Mouse (Mus musculus) MEL (cell line): Measurements from ENCODE around the gene Zfp809. TPM values are rescaled to one million over a fixed set of nuclear protein-coding genes. Genes with fewer than 3 reads are reported as not detected.
A peak's percentile ranks its signal among the peaks of the same experiment; 100 is the strongest.

Experiments used
- DNase-seq: peaks from one replicate; pipeline ENCODE4 v3.0.0; 2011; ENCODE audit warnings: low read depth, low spot score
- H3K27ac ChIP-seq: 2 replicates; pipeline ENCODE4 v1.5.1; 2012; ENCODE audit warnings: low read depth, mild to moderate bottlenecking, control low read depth, low read length, moderate library complexity; ENCODE audit not compliant: control insufficient read depth
- H3K27me3 ChIP-seq, 2 experiments: fragments of 150-350 bp in 1 of 2; sonication (generic) in 1 of 2; 2 replicates each; pipeline ENCODE4 v1.6.1; 2012; ENCODE audit warnings: low read length in 2 of 2, mild to moderate bottlenecking in 2 of 2, improper control_type of control experiment in 1 of 2, moderate library complexity in 1 of 2; ENCODE audit not compliant: insufficient read depth in 2 of 2, control insufficient read depth in 1 of 2
- H3K36me3 ChIP-seq, 2 experiments: 2 replicates each; pipeline ENCODE4 v1.6.1; 2012 to 2014; ENCODE audit warnings: low read length in 2 of 2, improper control_type of control experiment in 1 of 2, inconsistent platforms in 1 of 2, mild to moderate bottlenecking in 1 of 2; ENCODE audit not compliant: insufficient read depth in 2 of 2, control insufficient read depth in 1 of 2
- H3K4me1 ChIP-seq, 2 experiments: fragments of 150-350 bp in 1 of 2; sonication (generic) in 1 of 2; 2 replicates each; pipeline ENCODE4 v1.6.1; 2012; ENCODE audit warnings: low read length in 2 of 2, improper control_type of control experiment in 1 of 2, mild to moderate bottlenecking in 1 of 2; ENCODE audit not compliant: insufficient read depth in 2 of 2, control insufficient read depth in 1 of 2
- H3K4me3 ChIP-seq, 2 experiments: fragments of 150-350 bp in 1 of 2; sonication (generic) in 1 of 2; 2 replicates each; pipeline ENCODE4 v1.5.1; 2012; ENCODE audit warnings: low read depth in 2 of 2, low read length in 2 of 2, mild to moderate bottlenecking in 2 of 2, moderate library complexity in 2 of 2, control low read depth in 1 of 2, improper control_type of control experiment in 1 of 2; ENCODE audit not compliant: control insufficient read depth in 1 of 2, insufficient read depth in 1 of 2
- H3K79me2 ChIP-seq: 2 replicates; pipeline ENCODE4 v1.6.1; 2012; ENCODE audit warnings: mild to moderate bottlenecking, low read length, moderate library complexity; ENCODE audit not compliant: control insufficient read depth, poor library complexity, insufficient read depth
- H3K9ac ChIP-seq: 2 replicates; pipeline ENCODE4 v1.6.1; 2012; ENCODE audit warnings: low read depth, mild to moderate bottlenecking, control low read depth, low read length, moderate library complexity; ENCODE audit not compliant: control insufficient read depth, poor library complexity, severe bottlenecking
- H3K9me3 ChIP-seq: fragments of 150-350 bp; sonication (generic); replicated peaks from 2 replicates; pipeline ENCODE4 v1.6.1; 2012; ENCODE audit warnings: mild to moderate bottlenecking, low read length, improper control_type of control experiment, moderate library complexity; ENCODE audit not compliant: insufficient read depth
- BHLHE40 ChIP-seq: IDR thresholded peaks from 2 replicates; pipeline ENCODE4 v1.6.1; 2012; ENCODE audit warnings: low read depth, mild to moderate bottlenecking, inconsistent platforms, low read length, improper control_type of control experiment, borderline replicate concordance
- CHD1 ChIP-seq: IDR thresholded peaks from 2 replicates; pipeline ENCODE4 v1.6.1; 2012; ENCODE audit warnings: low read depth, mild to moderate bottlenecking, inconsistent platforms, low read length, improper control_type of control experiment
- CHD2 ChIP-seq: IDR thresholded peaks from 2 replicates; pipeline ENCODE4 v1.6.1; 2011; ENCODE audit warnings: low read length, improper control_type of control experiment
- CTCF ChIP-seq, 3 experiments: IDR thresholded peaks in 2 of 3; conservative IDR thresholded peaks in 1 of 3; 2 replicates each; pipeline ENCODE4 v1.5.1; 2011 to 2012; ENCODE audit warnings: low read length in 3 of 3, low read depth in 2 of 3, mild to moderate bottlenecking in 2 of 3, improper control_type of control experiment in 1 of 3, inconsistent platforms in 1 of 3, mixed read lengths in 1 of 3, moderate library complexity in 1 of 3; ENCODE audit not compliant: control insufficient read depth in 1 of 3, insufficient read depth in 1 of 3, poor library complexity in 1 of 3, severe bottlenecking in 1 of 3
- E2F4 ChIP-seq: IDR thresholded peaks from 2 replicates; pipeline ENCODE4 v1.6.1; 2011; ENCODE audit warnings: low read depth, low read length, improper control_type of control experiment, borderline replicate concordance
- ELF1 ChIP-seq: IDR thresholded peaks from 2 replicates; pipeline ENCODE4 v1.6.1; 2014; ENCODE audit warnings: low read depth, mild to moderate bottlenecking, inconsistent platforms, low read length, improper control_type of control experiment, moderate library complexity
- EP300 ChIP-seq, 2 experiments: IDR thresholded peaks; 2 replicates each; pipeline ENCODE4 v1.6.1; 2011; ENCODE audit warnings: improper control_type of control experiment in 2 of 2, low read length in 2 of 2, low read depth in 1 of 2, mild to moderate bottlenecking in 1 of 2
- ETS1 ChIP-seq: IDR thresholded peaks from 2 replicates; pipeline ENCODE4 v1.6.1; 2012; ENCODE audit warnings: low read depth, mild to moderate bottlenecking, inconsistent platforms, low read length, improper control_type of control experiment, moderate library complexity
- GATA1 ChIP-seq: IDR thresholded peaks from 2 replicates; pipeline ENCODE4 v1.6.1; 2011; ENCODE audit warnings: low read depth, low read length, improper control_type of control experiment
- HCFC1 ChIP-seq: IDR thresholded peaks from 2 replicates; pipeline ENCODE4 v1.6.1; 2012; ENCODE audit warnings: low read depth, mild to moderate bottlenecking, inconsistent platforms, low read length, improper control_type of control experiment, moderate library complexity
- JUND ChIP-seq: IDR thresholded peaks from 2 replicates; pipeline ENCODE4 v1.6.1; 2011; ENCODE audit warnings: low read depth, mild to moderate bottlenecking, improper control_type of control experiment, low read length
- KAT2A ChIP-seq: conservative IDR thresholded peaks from 2 replicates; pipeline ENCODE4 v1.6.1; 2012; ENCODE audit warnings: low read depth, low read length, improper control_type of control experiment, inconsistent platforms
- MAX ChIP-seq: IDR thresholded peaks from 2 replicates; pipeline ENCODE4 v1.6.1; 2011; ENCODE audit warnings: low read length, improper control_type of control experiment
- MAZ ChIP-seq: IDR thresholded peaks from 2 replicates; pipeline ENCODE4 v1.6.1; 2012; ENCODE audit warnings: low read depth, mild to moderate bottlenecking, inconsistent platforms, low read length, improper control_type of control experiment
- MEF2A ChIP-seq: IDR thresholded peaks from 2 replicates; pipeline ENCODE4 v1.6.1; 2014; ENCODE audit warnings: low read depth, mild to moderate bottlenecking, inconsistent platforms, low read length, improper control_type of control experiment; ENCODE audit not compliant: poor library complexity, insufficient replicate concordance, severe bottlenecking; ENCODE audit errors: extremely low read depth
- MXI1 ChIP-seq: IDR thresholded peaks from 2 replicates; pipeline ENCODE4 v1.6.1; 2011; ENCODE audit warnings: mild to moderate bottlenecking, low read depth, low read length, improper control_type of control experiment
- MYB ChIP-seq: IDR thresholded peaks from 2 replicates; pipeline ENCODE4 v1.6.1; 2011; ENCODE audit warnings: mild to moderate bottlenecking, low read depth, low read length, improper control_type of control experiment
- NELFE ChIP-seq: IDR thresholded peaks from 2 replicates; pipeline ENCODE4 v1.6.1; 2011; ENCODE audit warnings: low read depth, low read length, improper control_type of control experiment
- POLR2A ChIP-seq, 2 experiments: IDR thresholded peaks; 2 replicates each; pipeline ENCODE4 v1.6.1; 2011 to 2012; ENCODE audit warnings: low read length in 2 of 2, mild to moderate bottlenecking in 2 of 2, control low read depth in 1 of 2, improper control_type of control experiment in 1 of 2, low read depth in 1 of 2, moderate library complexity in 1 of 2; ENCODE audit not compliant: control insufficient read depth in 1 of 2, insufficient read depth in 1 of 2, poor library complexity in 1 of 2
- POLR2AphosphoS5 ChIP-seq: IDR thresholded peaks from 2 replicates; pipeline ENCODE4 v1.6.1; 2012; ENCODE audit warnings: low read depth, borderline replicate concordance, mild to moderate bottlenecking, inconsistent platforms, low read length, moderate library complexity, mixed read lengths
- RCOR1 ChIP-seq: IDR thresholded peaks from 2 replicates; pipeline ENCODE4 v1.6.1; 2012; ENCODE audit warnings: low read depth, mild to moderate bottlenecking, inconsistent platforms, low read length, improper control_type of control experiment
- SIN3A ChIP-seq: IDR thresholded peaks from 2 replicates; pipeline ENCODE4 v1.6.1; 2012; ENCODE audit warnings: low read length, improper control_type of control experiment, inconsistent platforms
- TAL1 ChIP-seq: IDR thresholded peaks from 2 replicates; pipeline ENCODE4 v1.6.1; 2012; ENCODE audit warnings: mild to moderate bottlenecking, inconsistent platforms, low read length, moderate library complexity, mixed read lengths
- TBP ChIP-seq: IDR thresholded peaks from 2 replicates; pipeline ENCODE4 v1.8.0; 2011; ENCODE audit warnings: low read depth, low read length, improper control_type of control experiment
- TCF12 ChIP-seq: IDR thresholded peaks from 2 replicates; pipeline ENCODE4 v1.6.1; 2014; ENCODE audit warnings: low read depth, mild to moderate bottlenecking, inconsistent platforms, low read length, improper control_type of control experiment, moderate library complexity
- USF1 ChIP-seq: IDR thresholded peaks from 2 replicates; pipeline ENCODE4 v1.6.1; 2014; ENCODE audit warnings: low read depth, mild to moderate bottlenecking, inconsistent platforms, low read length, improper control_type of control experiment, moderate library complexity
- ZKSCAN1 ChIP-seq: IDR thresholded peaks from 2 replicates; pipeline ENCODE4 v1.6.1; 2012; ENCODE audit warnings: low read depth, mild to moderate bottlenecking, inconsistent platforms, low read length, improper control_type of control experiment, moderate library complexity
- ZMIZ1 ChIP-seq: IDR thresholded peaks from 2 replicates; pipeline ENCODE4 v1.6.1; 2012; ENCODE audit warnings: low read depth, mild to moderate bottlenecking, inconsistent platforms, low read length, improper control_type of control experiment, moderate library complexity
- polyA plus RNA-seq, 2 experiments: library from polyadenylated mRNA; stranded (reverse) in 1 of 2; unstranded in 1 of 2; fragments of >175 nt in 1 of 2; fragments of >200 nt in 1 of 2; gene quantifications; 2 replicates each; pipeline versions ENCODE4 v1.2.1 to v1.2.4; 2012; ENCODE audit warnings: low replicate concordance in 2 of 2, low read depth in 1 of 2; ENCODE audit not compliant: insufficient read length in 2 of 2, insufficient read depth in 1 of 2, missing spikeins in 1 of 2
- total RNA-seq: library from RNA; depleted of rRNA; stranded (reverse); fragments of 300-350 nt; gene quantifications from 2 replicates; pipeline ENCODE4 v1.2.3, GENCODE M21; 2012

The Zfp809 gene
- total and polyA plus RNA-seq, 3 experiments, result 67.8 to 101 TPM; not detected in 1

GRCm38 (mm10) chr9:22262611-22263010 is 37.1 kb downstream of the Zfp809 start:
- Histone ChIP-seq H3K9ac (no peak overlapping the region), H3K4me3 (no peak overlapping the region), H3K36me3 (peaks cover 3 to 31% of the 10 kb centered on the region in 2 experiments; a peak in 2 of 4 replicates), H3K27ac (no peak overlapping the region), H3K27me3 (no peaks in the 10 kb centered on the region), H3K79me2 (peaks cover 17% of the 10 kb centered on the region), H3K4me1 (peaks cover 21 to 26% of the 10 kb centered on the region in 2 experiments), H3K9me3 (no peaks in the 10 kb centered on the region)
- no peak for DNase-seq
- TF ChIP-seq HCFC1, result no peak

- peak; percentile 68 for DNase-seq
- H3K27ac ChIP-seq, result no peak overlapping the region
- no peak overlapping the region for H3K4me3 ChIP-seq
- H3K4me1 ChIP-seq, result no peaks in the 10 kb centered on the region
- H3K9ac ChIP-seq, result no peak overlapping the region
- no peaks in the 10 kb centered on the region for H3K27me3 ChIP-seq
- no peaks in the 10 kb centered on the region for H3K9me3 ChIP-seq
- TF ChIP-seq USF1 (no peak), POLR2A (IDR thresholded peaks at IDR 0.05; ENCODE audit: control insufficient read depth in 1 of 2, insufficient read depth in 1 of 2, low read depth in 1 of 2, low read length in 2 of 2, poor library complexity in 1 of 2) (no peak), JUND (no peak), SIN3A (no peak), ELF1 (no peak), TAL1 (peak; percentile 66), CHD2 (no peak), MAX (no peak; the same call in 1 of the 2 replicates), RCOR1 (no peak), GATA1 (0 out of 2 replicates have a peak, but pooled peaks have one; percentile 31), CTCF (IDR thresholded peaks at IDR 0.05 in 2 of 3, conservative IDR thresholded peaks at IDR 0.05 in 1 of 3; ENCODE audit: control insufficient read depth in 1 of 3, insufficient read depth in 1 of 3, low read depth in 2 of 3, low read length in 3 of 3, poor library complexity in 1 of 3, severe bottlenecking in 1 of 3) (no peak), ETS1 (0 out of 2 replicates have a peak, but pooled peaks have one; percentile 16), TCF12 (peak; percentile 43; the same call in 1 of the 2 replicates), EP300 (IDR thresholded peaks at IDR 0.05; ENCODE audit: low read depth in 1 of 2, low read length in 2 of 2) (peak in 1 of 2 experiments; percentile 37; a peak in 1 of 4 replicates), ZMIZ1 (no peak), POLR2AphosphoS5 (no peak), CHD1 (no peak), MAZ (no peak), NELFE (no peak), BHLHE40 (no peak), E2F4 (no peak), MEF2A (no peak), ZKSCAN1 (no peak), TBP (no peak), KAT2A (no peak), MXI1 (no peak), MYB (no peak)
- H3K36me3 ChIP-seq, result no peaks in the 10 kb centered on the region
- no peaks in the 10 kb centered on the region for H3K79me2 ChIP-seq
Observed at GRCm38 (mm10) chr9:22268886-22269285, 43.4 kb downstream of the Zfp809 start.
